Mouse (Mus musculus): Measurements from ENCODE around the gene Heyl. TPM values are rescaled to one million over a fixed set of nuclear protein-coding genes. Genes with fewer than 3 reads are reported as not detected.

Heyl gene
- polyA plus RNA-seq, 1 experiment from 2014 or later: 4.9 TPM

DNA sequence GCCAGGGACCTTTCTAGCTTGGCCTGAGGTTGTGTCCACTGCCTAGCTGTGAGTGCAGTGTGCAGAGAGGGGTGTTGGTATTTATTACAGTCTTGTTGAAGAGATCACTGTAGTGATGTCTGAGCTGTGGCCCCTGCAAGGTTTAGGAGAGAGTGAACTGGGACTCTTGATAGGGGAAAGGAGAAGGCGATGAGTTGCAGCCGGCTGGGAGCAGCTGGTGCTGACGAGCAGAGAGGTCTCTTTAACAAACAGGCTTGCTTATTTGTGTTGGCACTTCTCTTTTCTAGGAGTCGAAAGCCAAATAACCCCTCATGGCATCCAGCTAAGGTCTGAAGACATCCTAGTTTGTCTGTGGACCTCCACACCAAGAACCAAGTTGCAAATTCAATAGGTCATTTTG, 64.9 kb downstream of the Heyl start:
- 79% methylated on average over 4 of the region's 4 CpGs for WGBS
- no peaks in the 10 kb centered on the region for H3K27me3 ChIP-seq (ENCODE audit: control insufficient read depth, insufficient read depth, low read length)
- H3K9me3 ChIP-seq (ENCODE audit: control insufficient read depth, low read length): no peaks in the 10 kb centered on the region
- ATAC-seq (ENCODE audit: low FRiP score, low TSS enrichment) (no peak), DNase-seq (ENCODE audit: low spot score) (no peak)
- H3K4me2 ChIP-seq (replicated peaks; ENCODE audit: low read depth): no peak overlapping the region
- TF ChIP-seq CTCF (IDR thresholded peaks at IDR 0.05; ENCODE audit: low read depth) (no peak), EP300 (optimal IDR thresholded peaks at IDR 0.05) (no peak)
- peaks cover 38% of the 10 kb centered on the region for H3K36me3 ChIP-seq (ENCODE audit: control insufficient read depth, insufficient read depth, low read length)
- no peak overlapping the region for H3K27ac ChIP-seq (replicated peaks)
- H3K4me3 ChIP-seq (ENCODE audit: low read depth, low read length): no peak overlapping the region
- no peak overlapping the region for H3K9ac ChIP-seq (ENCODE audit: low read length)
- H3K4me1 ChIP-seq (replicated peaks; ENCODE audit: control insufficient read depth, insufficient read depth): no peaks in the 10 kb centered on the region

GRCm38 (mm10) chr4:123298980-123299670, 65.8 kb downstream of the Heyl start:
- Histone ChIP-seq H3K36me3 (ENCODE audit: control insufficient read depth, insufficient read depth, low read length) (peaks cover 32% of the 10 kb centered on the region), H3K4me2 (replicated peaks; ENCODE audit: low read depth) (no peak overlapping the region), H3K9me3 (ENCODE audit: control insufficient read depth, low read length) (no peaks in the 10 kb centered on the region), H3K4me3 (ENCODE audit: low read depth, low read length) (no peak overlapping the region), H3K9ac (ENCODE audit: low read length) (no peak overlapping the region), H3K27ac (replicated peaks) (no peak overlapping the region), H3K27me3 (ENCODE audit: control insufficient read depth, insufficient read depth, low read length) (no peaks in the 10 kb centered on the region), H3K4me1 (replicated peaks; ENCODE audit: control insufficient read depth, insufficient read depth) (no peaks in the 10 kb centered on the region)
- TF ChIP-seq EP300 (optimal IDR thresholded peaks at IDR 0.05): no peak
- TF ChIP-seq CTCF (IDR thresholded peaks at IDR 0.05; ENCODE audit: low read depth): no peak
- 92% methylated on average over 11 of the region's 11 CpGs for WGBS
- ATAC-seq (ENCODE audit: low FRiP score, low TSS enrichment) (no peak), DNase-seq (ENCODE audit: low spot score) (no peak)

Other genes starting within 250 kb of the Heyl start
- 14.2 and 17.4 TPM in 2 replicates for gene Mycl, start 237.9 kb upstream of the Heyl start, polyA plus RNA-seq (2015; fragmentation: Nextera tagmentation; extraction: Ambion mirVana)
- gene Trit1, start 217.0 kb upstream of the Heyl start, polyA plus RNA-seq (2015; fragmentation: Nextera tagmentation; extraction: Ambion mirVana): 11.6 and 12.0 TPM in 2 replicates
- 0.21 and 0.25 TPM in 2 replicates for gene Bmp8b, start 128.4 kb upstream of the Heyl start, polyA plus RNA-seq (2015; fragmentation: Nextera tagmentation; extraction: Ambion mirVana)
- gene Oxct2b, start 117.3 kb upstream of the Heyl start, polyA plus RNA-seq (2015; fragmentation: Nextera tagmentation; extraction: Ambion mirVana): not detected in 2 replicates
- 47.2 and 48.9 TPM in 2 replicates for gene Ppie, start 93.6 kb upstream of the Heyl start, polyA plus RNA-seq (2015; fragmentation: Nextera tagmentation; extraction: Ambion mirVana)
- 1.8 and 3.0 TPM in 2 replicates for gene Hpcal4, start 50.3 kb upstream of the Heyl start, polyA plus RNA-seq (2015; fragmentation: Nextera tagmentation; extraction: Ambion mirVana)
- gene Nt5c1a, start 32.1 kb upstream of the Heyl start, polyA plus RNA-seq (2015; fragmentation: Nextera tagmentation; extraction: Ambion mirVana): not detected in 2 replicates
- gene Pabpc4, start 28.8 kb downstream of the Heyl start, polyA plus RNA-seq (2015; fragmentation: Nextera tagmentation; extraction: Ambion mirVana): 14.6 and 15.7 TPM in 2 replicates
- not detected in 2 replicates for gene Oxct2a, start 90.1 kb downstream of the Heyl start, polyA plus RNA-seq (2015; fragmentation: Nextera tagmentation; extraction: Ambion mirVana)
- gene Bmp8a, start 109.7 kb downstream of the Heyl start, polyA plus RNA-seq (2015; fragmentation: Nextera tagmentation; extraction: Ambion mirVana): 0.67 and 0.97 TPM in 2 replicates